Mouse (Mus musculus): ENCODE results near the gene Hoxa7. TPM values are rescaled to one million over a fixed set of nuclear protein-coding genes. Genes with fewer than 3 reads are reported as not detected.

Gene Hoxa7
- polyA plus RNA-seq, 1 experiment: 2.5 TPM

DNA sequence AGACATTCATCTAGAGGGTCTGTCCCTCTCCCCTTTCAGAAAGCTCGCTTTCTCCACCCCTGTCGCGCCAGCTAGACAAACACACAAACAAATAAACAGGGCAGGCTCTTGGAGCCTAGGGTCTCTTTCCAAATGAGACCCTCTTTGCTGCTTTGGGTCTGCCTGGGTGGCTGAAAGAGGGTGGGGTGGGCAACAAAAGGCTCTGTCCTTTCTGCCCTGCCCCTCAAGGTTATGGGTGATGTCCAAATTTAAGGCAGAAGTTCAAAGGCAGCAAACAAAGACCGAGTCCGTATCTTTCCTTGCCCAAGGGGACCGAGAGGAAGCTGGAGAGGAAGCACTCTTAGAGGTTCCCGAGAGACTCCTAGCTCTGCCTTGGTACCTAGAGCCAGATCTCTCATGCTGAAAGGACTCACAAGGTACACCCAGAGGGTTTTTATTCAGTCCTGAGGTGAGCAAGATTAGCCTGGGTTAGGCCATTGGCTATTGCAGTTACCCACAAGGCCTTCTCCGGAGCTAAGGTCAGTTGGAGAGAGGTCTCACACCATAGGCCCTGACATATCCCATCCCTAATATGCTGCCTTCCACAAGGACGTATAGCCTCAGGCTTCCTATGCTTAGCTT is 19.5 kb upstream of the Hoxa7 start:
- no peaks in the 10 kb centered on the region for H3K4me1 ChIP-seq (ENCODE audit: control insufficient read depth, insufficient read depth, insufficient read length, low read length)
- no peaks in the 10 kb centered on the region for H3K36me3 ChIP-seq (ENCODE audit: control insufficient read depth, insufficient read depth, low read length)
- WGBS: 9% methylated on average over 9 of the region's 9 CpGs
- no peak overlapping the region for H3K4me3 ChIP-seq (ENCODE audit: low read depth, low read length)
- TF ChIP-seq POLR2A (IDR thresholded peaks at IDR 0.05; ENCODE audit: low read depth, low read length): no peak
- no peak for TF ChIP-seq CTCF (IDR thresholded peaks at IDR 0.05; ENCODE audit: extremely low read depth, insufficient read length, insufficient replicate concordance, low read depth, low read length)
- no peak overlapping the region for H3K27ac ChIP-seq (ENCODE audit: insufficient read depth, low read depth, low read length)
- H3K27me3 ChIP-seq (ENCODE audit: control insufficient read depth, insufficient read depth, low read length): peaks cover 84% of the 10 kb centered on the region

DNA sequence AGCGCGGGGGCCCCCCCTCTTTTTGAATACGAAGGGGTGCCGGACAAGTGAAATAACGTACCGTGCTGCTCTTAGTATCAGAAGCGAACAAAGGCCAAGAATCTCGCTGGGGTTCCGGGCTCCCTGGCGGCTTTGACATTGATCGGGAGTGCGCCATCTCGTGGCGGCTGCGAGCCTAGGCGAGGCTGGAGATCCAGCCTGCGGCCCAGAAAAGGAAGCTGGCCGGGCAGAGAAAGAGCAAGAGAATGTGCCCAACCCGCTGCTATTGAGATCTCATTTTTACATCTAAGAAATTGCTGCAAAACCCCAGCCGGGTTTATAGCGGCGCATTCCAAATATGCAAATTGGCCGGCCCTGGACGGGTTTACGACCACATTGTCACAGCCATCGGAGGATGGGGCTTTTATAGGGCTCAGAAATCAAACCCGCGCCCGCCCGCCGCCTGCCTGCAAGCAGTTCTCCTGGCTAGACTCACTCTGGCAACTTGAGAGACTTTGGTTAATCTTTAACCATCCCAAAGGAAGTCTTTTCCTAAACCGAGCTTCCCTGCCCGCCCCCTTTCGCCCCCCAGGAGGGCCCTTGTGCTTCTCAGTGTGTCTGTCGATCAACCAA is 18.8 kb upstream of the Hoxa7 start, which contains the start of gene Hoxa10:
Gene Hoxa10, minus strand, starts transcription at position 466 of the 612 bp plus-strand sequence.
- H3K27ac ChIP-seq (ENCODE audit: insufficient read depth, low read depth, low read length): no peak within 1 kb of the TSS
- peaks cover 84% of the 10 kb centered on the region for H3K27me3 ChIP-seq (ENCODE audit: control insufficient read depth, insufficient read depth, low read length)
- no peaks in the 10 kb centered on the region for H3K36me3 ChIP-seq (ENCODE audit: control insufficient read depth, insufficient read depth, low read length)
- 3% methylated on average over 35 of the region's 35 CpGs for WGBS
- no peak within 1 kb of the TSS for H3K4me3 ChIP-seq (ENCODE audit: low read depth, low read length)
- H3K4me1 ChIP-seq (ENCODE audit: control insufficient read depth, insufficient read depth, insufficient read length, low read length): no peaks in the 10 kb centered on the region
- TF ChIP-seq POLR2A (IDR thresholded peaks at IDR 0.05; ENCODE audit: low read depth, low read length) (no peak), CTCF (IDR thresholded peaks at IDR 0.05; ENCODE audit: extremely low read depth, insufficient read length, insufficient replicate concordance, low read depth, low read length) (peak; percentile 75)

DNA sequence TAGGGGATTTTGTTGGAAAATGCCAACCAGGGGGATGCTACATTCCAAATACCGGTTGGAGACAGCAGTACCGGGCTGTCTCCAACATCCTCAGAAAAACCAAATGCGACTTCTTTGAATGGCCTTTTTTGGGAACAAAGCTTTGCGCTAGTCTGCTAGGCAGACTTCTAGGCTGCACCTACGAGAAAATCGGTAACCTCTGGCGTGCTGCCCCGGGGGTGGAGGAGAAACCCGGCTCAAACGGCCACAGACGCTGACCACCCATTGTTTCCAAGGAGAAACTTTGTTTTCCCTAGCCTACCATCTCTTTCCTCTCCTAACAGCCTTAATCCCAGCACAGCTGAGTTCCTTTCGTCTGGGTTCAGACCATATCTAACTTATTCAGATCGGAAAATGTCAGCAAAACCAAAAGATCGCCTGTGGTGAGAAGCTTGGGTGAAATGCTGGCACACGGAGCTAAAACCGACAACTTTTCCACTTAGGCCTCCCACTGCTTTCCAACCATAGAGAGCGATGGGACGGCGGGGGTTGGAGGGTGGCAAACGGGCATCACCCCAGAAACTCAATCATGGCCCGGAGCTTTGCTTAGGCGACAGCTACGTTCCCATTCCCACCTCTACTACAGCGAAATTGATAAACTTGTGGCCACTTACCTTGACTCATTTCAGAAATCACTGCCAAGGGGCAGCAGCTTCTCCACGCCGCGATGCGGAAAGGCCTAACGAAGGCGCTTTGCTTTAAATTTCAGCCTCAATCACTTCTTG is 18.2 kb upstream of the Hoxa7 start:
- Histone ChIP-seq H3K27me3 (ENCODE audit: control insufficient read depth, insufficient read depth, low read length) (peaks cover 84% of the 10 kb centered on the region), H3K4me1 (ENCODE audit: control insufficient read depth, insufficient read depth, insufficient read length, low read length) (no peaks in the 10 kb centered on the region), H3K4me3 (ENCODE audit: low read depth, low read length) (no peak overlapping the region), H3K36me3 (ENCODE audit: control insufficient read depth, insufficient read depth, low read length) (no peaks in the 10 kb centered on the region), H3K27ac (ENCODE audit: insufficient read depth, low read depth, low read length) (no peak overlapping the region)
- TF ChIP-seq POLR2A (IDR thresholded peaks at IDR 0.05; ENCODE audit: low read depth, low read length) (no peak), CTCF (IDR thresholded peaks at IDR 0.05; ENCODE audit: extremely low read depth, insufficient read length, insufficient replicate concordance, low read depth, low read length) (no peak)
- 8% methylated on average over 30 of the region's 30 CpGs for WGBS

DNA sequence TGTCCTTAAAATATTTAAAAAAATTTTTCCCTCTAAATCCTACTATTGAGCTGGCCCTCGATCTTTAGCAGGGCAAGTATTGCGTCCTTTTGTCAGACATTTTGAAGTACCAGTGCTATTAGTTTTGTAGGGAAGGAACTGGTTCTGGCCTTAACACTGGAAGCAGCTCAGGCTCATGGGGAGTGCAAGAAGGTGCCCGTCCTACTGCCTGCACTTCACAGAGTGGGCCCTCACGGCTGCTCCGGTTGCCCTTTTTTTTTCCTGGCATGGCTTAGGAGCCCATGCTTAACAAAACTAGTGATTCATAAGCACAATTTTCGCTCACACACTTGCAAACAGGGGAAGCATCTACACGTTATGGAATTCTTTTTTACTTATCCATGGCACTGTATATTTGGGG is 17.3 kb upstream of the Hoxa7 start:
- Histone ChIP-seq H3K4me1 (ENCODE audit: control insufficient read depth, insufficient read depth, insufficient read length, low read length) (no peaks in the 10 kb centered on the region), H3K27me3 (ENCODE audit: control insufficient read depth, insufficient read depth, low read length) (peaks cover 85% of the 10 kb centered on the region), H3K36me3 (ENCODE audit: control insufficient read depth, insufficient read depth, low read length) (no peaks in the 10 kb centered on the region), H3K27ac (ENCODE audit: insufficient read depth, low read depth, low read length) (no peak overlapping the region), H3K4me3 (ENCODE audit: low read depth, low read length) (no peak overlapping the region)
- 16% methylated on average over 7 of the region's 7 CpGs for WGBS
- TF ChIP-seq CTCF (IDR thresholded peaks at IDR 0.05; ENCODE audit: extremely low read depth, insufficient read length, insufficient replicate concordance, low read depth, low read length) (no peak), POLR2A (IDR thresholded peaks at IDR 0.05; ENCODE audit: low read depth, low read length) (no peak)

DNA sequence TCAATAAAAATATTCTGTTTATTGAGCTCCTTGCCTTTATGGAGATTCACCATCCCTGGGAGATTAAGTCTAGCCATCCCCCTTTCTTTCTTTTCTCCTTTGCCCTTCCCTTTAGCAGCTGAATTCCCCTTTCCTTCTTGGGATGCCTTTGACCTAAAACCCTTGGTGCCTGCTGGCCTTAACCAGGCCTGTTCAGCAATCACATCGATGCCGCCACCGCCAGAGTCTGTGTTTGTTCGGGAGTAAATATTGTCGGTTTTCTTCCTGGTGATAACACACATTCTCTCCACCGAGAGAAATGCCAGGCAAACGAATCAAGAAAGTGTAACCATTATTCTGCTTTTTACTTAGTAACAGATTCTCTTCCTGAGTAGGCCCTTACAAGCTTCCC is 16.5 kb upstream of the Hoxa7 start:
- H3K4me3 ChIP-seq (ENCODE audit: low read depth, low read length): no peak overlapping the region
- no peak for TF ChIP-seq CTCF (IDR thresholded peaks at IDR 0.05; ENCODE audit: extremely low read depth, insufficient read length, insufficient replicate concordance, low read depth, low read length)
- TF ChIP-seq POLR2A (IDR thresholded peaks at IDR 0.05; ENCODE audit: low read depth, low read length): no peak
- H3K27me3 ChIP-seq (ENCODE audit: control insufficient read depth, insufficient read depth, low read length): peaks cover 85% of the 10 kb centered on the region
- no peaks in the 10 kb centered on the region for H3K36me3 ChIP-seq (ENCODE audit: control insufficient read depth, insufficient read depth, low read length)
- no peaks in the 10 kb centered on the region for H3K4me1 ChIP-seq (ENCODE audit: control insufficient read depth, insufficient read depth, insufficient read length, low read length)
- no peak overlapping the region for H3K27ac ChIP-seq (ENCODE audit: insufficient read depth, low read depth, low read length)
- 4% methylated on average over 7 of the region's 7 CpGs for WGBS

DNA sequence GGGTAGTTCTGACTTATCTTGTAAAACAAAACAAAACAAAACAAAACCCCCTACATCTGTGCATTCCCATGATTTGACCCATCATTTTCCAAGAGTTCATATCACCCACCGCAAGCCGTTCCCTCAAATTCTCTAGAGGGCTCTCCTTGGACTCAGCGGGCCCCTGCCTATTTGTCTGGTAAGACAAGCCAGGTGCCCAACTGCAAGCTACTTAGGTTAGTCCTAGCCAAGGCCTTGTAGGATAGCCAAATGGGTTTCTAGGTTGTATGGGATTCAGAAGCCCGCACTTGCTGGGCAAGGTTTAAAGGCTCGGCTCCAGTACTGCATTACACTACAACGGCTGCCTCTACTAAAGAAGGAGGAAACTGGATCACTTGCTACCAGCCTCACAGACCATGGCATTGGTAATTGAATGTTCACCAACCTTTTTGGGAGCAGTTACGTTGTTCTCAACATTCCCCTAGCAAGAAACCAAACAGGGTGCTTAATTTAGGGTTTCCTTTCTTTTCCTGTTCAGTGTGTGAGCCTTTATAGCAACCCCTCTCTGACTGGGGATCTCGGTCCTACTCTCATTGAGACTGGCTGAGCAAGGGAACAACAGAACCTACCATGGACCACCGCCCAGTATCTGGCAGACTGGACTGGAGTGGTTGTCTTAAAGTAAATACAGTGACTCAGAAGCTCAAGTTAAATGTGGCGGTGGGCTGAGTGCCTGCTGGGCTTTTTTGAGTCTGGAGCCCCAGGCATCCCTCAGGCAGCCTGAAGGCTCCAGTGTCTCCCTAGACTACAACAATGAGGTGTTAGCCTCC is 15.9 kb upstream of the Hoxa7 start:
- Histone ChIP-seq H3K4me3 (ENCODE audit: low read depth, low read length) (no peak overlapping the region), H3K36me3 (ENCODE audit: control insufficient read depth, insufficient read depth, low read length) (no peaks in the 10 kb centered on the region), H3K27ac (ENCODE audit: insufficient read depth, low read depth, low read length) (no peak overlapping the region), H3K4me1 (ENCODE audit: control insufficient read depth, insufficient read depth, insufficient read length, low read length) (no peaks in the 10 kb centered on the region), H3K27me3 (ENCODE audit: control insufficient read depth, insufficient read depth, low read length) (peaks cover 85% of the 10 kb centered on the region)
- TF ChIP-seq POLR2A (IDR thresholded peaks at IDR 0.05; ENCODE audit: low read depth, low read length) (no peak), CTCF (IDR thresholded peaks at IDR 0.05; ENCODE audit: extremely low read depth, insufficient read length, insufficient replicate concordance, low read depth, low read length) (no peak)
- 25% methylated on average over 10 of the region's 10 CpGs for WGBS

Measured in small intestine, adult 2 months (tissue).